Mouse (Mus musculus) hindbrain, embryonic 13.5 days (tissue): ENCODE results near the gene Vmac. TPM values are rescaled to one million over a fixed set of nuclear protein-coding genes. Genes with fewer than 3 reads are reported as not detected.

Experiments used
- ATAC-seq: fragments of 200-750 bp; cut with Nextera tagmentation; 2 replicates; pipeline ENCODE4 v1.8.0; 2017; ENCODE audit warnings: moderate TSS enrichment; ENCODE audit not compliant: low FRiP score
- H3K27ac ChIP-seq: fragments of 300-500 bp; sonication (generic); 2 replicates; pipeline ENCODE4 v1.5.1; 2015; ENCODE audit warnings: inconsistent platforms, mild to moderate bottlenecking, moderate library complexity
- H3K27me3 ChIP-seq: fragments of 300-500 bp; sonication (generic); 2 replicates; pipeline ENCODE4 v1.6.1; 2015; ENCODE audit warnings: mild to moderate bottlenecking, inconsistent platforms
- H3K36me3 ChIP-seq: fragments of 300-500 bp; sonication (generic); 2 replicates; pipeline ENCODE4 v1.6.1; 2015; ENCODE audit warnings: mild to moderate bottlenecking, inconsistent platforms
- H3K4me1 ChIP-seq: fragments of 300-500 bp; sonication (generic); replicated peaks from 2 replicates; pipeline ENCODE4 v1.6.1; 2015; ENCODE audit warnings: inconsistent platforms
- H3K4me2 ChIP-seq: fragments of 300-500 bp; sonication (generic); 2 replicates; pipeline ENCODE4 v1.6.1; 2015; ENCODE audit warnings: inconsistent platforms, mild to moderate bottlenecking, moderate library complexity
- H3K4me3 ChIP-seq: fragments of 300-500 bp; sonication (generic); 2 replicates; pipeline ENCODE4 v1.5.1; 2015; ENCODE audit warnings: mild to moderate bottlenecking, inconsistent platforms
- H3K9ac ChIP-seq: fragments of 300-500 bp; sonication (generic); 2 replicates; pipeline ENCODE4 v1.6.1; 2015; ENCODE audit warnings: mild to moderate bottlenecking, inconsistent platforms
- H3K9me3 ChIP-seq: fragments of 300-500 bp; sonication (generic); 2 replicates; pipeline ENCODE4 v1.6.1; 2016; ENCODE audit warnings: inconsistent platforms
- WGBS: fragments of 180-500 bp; shearing (Covaris S2); methylation state at CpG from one replicate; pipeline ENCODE4 v1.1.7; 2015; 5-methylcytosine and 5-hydroxymethylcytosine counted together
- polyA plus RNA-seq: library from polyadenylated mRNA; unstranded; fragments of >200 nt; fragmentation: Nextera tagmentation; extraction: Ambion mirVana; gene quantifications from 2 replicates; pipeline ENCODE4 v1.2.1, GENCODE M21; 2015

Gene Vmac
- polyA plus RNA-seq, 1 experiment from 2014 or later = 14.9 TPM

DNA sequence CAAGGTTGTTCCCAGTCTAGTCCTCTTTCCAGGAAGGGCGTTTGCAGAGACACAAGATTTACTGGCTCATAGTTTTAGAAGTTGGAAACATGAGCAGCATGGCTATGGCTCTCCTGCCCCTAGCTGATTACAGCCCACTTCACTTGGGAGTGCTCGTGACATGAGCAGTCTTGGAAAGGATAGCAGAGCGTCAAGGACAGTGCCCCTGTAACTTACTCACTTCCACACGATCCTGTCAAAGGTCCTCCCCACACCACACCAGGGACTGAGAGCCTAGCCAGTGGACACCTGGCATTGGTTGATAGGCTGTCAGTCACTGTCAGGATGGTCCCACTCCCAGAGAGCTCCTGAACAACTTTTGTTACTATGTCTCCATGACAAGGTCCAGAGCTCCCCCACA, 14.8 kb downstream of the Vmac start:
- H3K4me3 ChIP-seq = no peak overlapping the region
- no peak overlapping the region for H3K9ac ChIP-seq
- no peak overlapping the region for H3K4me2 ChIP-seq
- H3K36me3 ChIP-seq = peaks cover 98% of the 10 kb centered on the region
- no peak for ATAC-seq
- no peaks in the 10 kb centered on the region for H3K4me1 ChIP-seq
- H3K27me3 ChIP-seq = no peaks in the 10 kb centered on the region
- H3K27ac ChIP-seq = no peak overlapping the region
- no peaks in the 10 kb centered on the region for H3K9me3 ChIP-seq
- 91% methylated on average over 4 of the region's 4 CpGs for WGBS

DNA sequence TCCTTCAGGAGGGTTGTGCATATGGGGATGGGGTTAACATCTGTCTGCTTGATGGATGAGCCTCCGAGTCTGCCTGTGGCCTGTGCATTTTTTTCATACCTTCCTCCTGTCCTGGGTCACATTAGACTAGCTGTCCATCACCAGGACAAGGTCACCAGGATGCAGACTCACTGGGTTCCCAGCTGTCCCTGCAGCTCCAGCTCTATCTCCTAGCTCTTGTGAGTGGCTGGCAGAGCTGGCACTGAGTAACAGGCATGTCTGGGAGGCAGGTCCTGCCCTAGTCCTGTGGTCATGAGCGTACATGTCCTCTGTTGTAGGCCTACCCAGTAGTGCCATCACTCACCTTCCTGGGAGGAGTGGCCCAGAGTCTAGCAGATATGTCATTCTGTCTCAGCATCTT, 17.4 kb downstream of the Vmac start:
- H3K36me3 ChIP-seq = peaks cover 97% of the 10 kb centered on the region
- 0 out of 2 replicates have a peak overlapping the region, but pooled peaks have one; percentile 4 for H3K9ac ChIP-seq
- no peak for ATAC-seq
- no peak overlapping the region for H3K4me3 ChIP-seq
- H3K4me1 ChIP-seq = no peaks in the 10 kb centered on the region
- H3K9me3 ChIP-seq = no peaks in the 10 kb centered on the region
- 87% methylated on average over 2 of the region's 2 CpGs for WGBS
- no peaks in the 10 kb centered on the region for H3K27me3 ChIP-seq
- H3K4me2 ChIP-seq = no peak overlapping the region
- H3K27ac ChIP-seq = no peak overlapping the region

DNA sequence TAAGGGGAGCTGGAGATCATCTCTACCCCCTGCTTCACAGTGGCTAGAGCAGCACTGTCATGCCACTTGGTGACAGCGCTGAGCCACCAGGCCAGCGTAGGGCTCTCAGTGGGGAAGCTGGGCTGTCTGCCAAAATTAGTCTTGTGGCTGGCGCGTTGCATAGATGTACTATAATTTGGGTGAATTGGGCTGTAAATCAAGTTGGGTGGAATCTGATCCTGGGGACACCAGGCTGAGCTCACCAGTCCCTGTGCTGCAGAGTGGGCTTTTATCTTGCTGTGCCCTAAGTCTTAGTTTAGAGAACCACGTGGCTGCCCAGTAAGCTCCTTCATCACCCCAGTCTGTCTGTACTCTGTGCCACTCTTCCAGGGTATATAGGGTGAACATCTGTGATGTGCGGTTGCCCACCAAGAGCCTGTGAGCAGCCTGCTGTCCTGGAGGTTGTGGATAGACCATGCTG, 23.9 kb downstream of the Vmac start:
- Histone ChIP-seq H3K27ac (peak overlapping the region; percentile 46; the same call in 1 of the 2 replicates), H3K27me3 (no peaks in the 10 kb centered on the region), H3K4me2 (no peak overlapping the region), H3K9me3 (no peaks in the 10 kb centered on the region), H3K9ac (no peak overlapping the region; the same call in 1 of the 2 replicates), H3K36me3 (peaks cover 84% of the 10 kb centered on the region), H3K4me1 (peaks cover 33% of the 10 kb centered on the region), H3K4me3 (no peak overlapping the region)
- peak; percentile 43 for ATAC-seq
- 50% methylated on average over 6 of the region's 6 CpGs for WGBS

DNA sequence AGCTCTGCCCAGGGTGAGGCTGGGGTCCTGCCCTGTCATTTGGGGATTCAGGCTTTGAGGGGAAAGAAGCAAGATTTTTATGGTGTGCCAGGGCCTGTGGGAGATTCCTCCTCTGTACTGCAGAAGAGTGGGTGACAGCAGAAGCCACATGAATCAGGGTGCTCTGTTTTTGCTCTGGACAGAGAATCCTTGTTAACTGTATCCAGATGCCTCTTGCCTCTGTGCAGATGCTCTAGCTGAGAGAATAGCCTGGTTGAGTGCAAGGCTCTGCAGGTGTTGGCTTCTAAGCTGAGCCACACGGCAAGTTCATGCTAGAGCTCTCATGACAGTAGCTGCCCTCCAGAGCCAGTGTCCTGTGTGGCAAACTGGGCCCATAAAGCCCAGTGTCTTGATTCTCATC, 24.4 kb downstream of the Vmac start:
- H3K4me3 ChIP-seq = no peak overlapping the region
- no peaks in the 10 kb centered on the region for H3K9me3 ChIP-seq
- peaks cover 33% of the 10 kb centered on the region for H3K4me1 ChIP-seq
- 74% methylated on average over 1 of the region's 1 CpGs for WGBS
- peaks cover 84% of the 10 kb centered on the region for H3K36me3 ChIP-seq
- H3K4me2 ChIP-seq = no peak overlapping the region
- peak; percentile 2; the same call in 1 of the 2 replicates for ATAC-seq
- no peaks in the 10 kb centered on the region for H3K27me3 ChIP-seq
- peak overlapping the region; percentile 21; the same call in 1 of the 2 replicates for H3K27ac ChIP-seq
- H3K9ac ChIP-seq = peak overlapping the region; percentile 31

DNA sequence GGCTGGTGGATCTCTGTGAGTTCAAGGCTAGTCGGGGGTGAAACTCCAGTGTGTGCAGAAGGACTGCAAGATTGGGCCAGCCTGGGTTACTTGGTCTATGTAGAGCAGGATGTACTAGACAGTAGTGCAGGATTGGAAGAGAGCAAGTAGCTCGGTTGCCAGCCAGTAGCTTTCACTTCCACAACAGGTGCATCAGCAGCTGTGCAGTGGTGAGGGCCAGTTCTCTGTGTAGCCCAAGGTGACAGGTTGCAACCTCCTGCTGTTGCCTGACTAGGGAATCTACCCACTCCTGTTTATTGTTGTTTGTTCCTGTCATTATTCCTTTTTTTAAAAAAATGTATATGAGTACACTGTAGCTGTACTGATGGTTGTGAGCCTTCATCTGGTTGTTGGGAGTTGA, 29.1 kb downstream of the Vmac start:
- WGBS = 94% methylated on average over 2 of the region's 2 CpGs
- H3K36me3 ChIP-seq = peaks cover 79% of the 10 kb centered on the region

DNA sequence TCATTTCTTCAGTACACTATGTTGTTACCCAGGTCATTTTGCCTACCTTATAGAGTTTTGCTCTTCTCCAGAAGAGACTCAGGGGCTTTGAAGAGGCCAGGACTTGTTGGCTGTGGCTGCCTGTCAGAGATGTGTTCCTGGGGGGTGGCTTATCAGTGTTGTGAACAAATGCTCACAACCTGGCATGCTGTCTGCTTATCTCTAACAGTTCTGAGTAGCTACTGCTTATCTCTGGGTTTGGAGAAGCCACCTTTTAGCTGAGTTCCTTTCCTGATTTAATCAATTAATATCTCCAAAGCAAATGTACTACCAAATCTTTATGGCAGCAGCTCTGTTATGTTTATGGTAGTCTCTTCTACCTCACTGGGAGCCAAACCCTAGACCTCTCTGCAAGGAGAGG, 29.8 kb downstream of the Vmac start:
- Histone ChIP-seq H3K4me1 (peaks cover 33% of the 10 kb centered on the region), H3K27ac (no peak overlapping the region), H3K27me3 (no peaks in the 10 kb centered on the region), H3K4me2 (no peak overlapping the region), H3K9ac (no peak overlapping the region), H3K9me3 (no peaks in the 10 kb centered on the region), H3K36me3 (peaks cover 78% of the 10 kb centered on the region), H3K4me3 (no peak overlapping the region)
- ATAC-seq = no peak

More for the DNA sequence above, 29.1 kb downstream of the Vmac start:
- ATAC-seq = no peak
- peaks cover 34% of the 10 kb centered on the region for H3K4me1 ChIP-seq
- H3K27me3 ChIP-seq = no peaks in the 10 kb centered on the region
- no peak overlapping the region for H3K4me2 ChIP-seq
- H3K9me3 ChIP-seq = no peaks in the 10 kb centered on the region
- no peak overlapping the region for H3K27ac ChIP-seq
- H3K9ac ChIP-seq = no peak overlapping the region
- no peak overlapping the region for H3K4me3 ChIP-seq

DNA sequence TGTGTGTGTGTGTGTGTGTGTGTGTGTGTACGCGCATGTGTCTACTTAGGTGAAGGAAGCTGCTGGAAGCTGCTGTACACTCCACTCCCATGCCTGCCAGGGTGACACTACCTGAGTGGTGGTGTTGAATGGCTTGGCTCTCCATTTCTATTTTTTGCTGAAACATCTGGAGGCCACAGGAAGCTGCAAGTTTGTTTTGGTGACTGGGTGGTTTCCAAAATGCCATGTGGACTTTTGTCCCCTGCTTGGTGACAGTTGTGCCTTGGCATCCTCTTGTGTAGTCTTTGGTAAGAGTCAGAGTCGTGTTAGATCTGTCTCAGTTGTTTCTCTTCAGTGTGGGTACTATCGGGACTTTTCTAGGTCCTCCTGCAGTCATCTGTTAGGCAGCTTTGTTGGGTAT, 31.0 kb downstream of the Vmac start:
- Histone ChIP-seq H3K9ac (no peak overlapping the region), H3K4me3 (no peak overlapping the region), H3K4me2 (no peak overlapping the region), H3K4me1 (peaks cover 37% of the 10 kb centered on the region), H3K27me3 (no peaks in the 10 kb centered on the region), H3K36me3 (peaks cover 79% of the 10 kb centered on the region), H3K27ac (no peak overlapping the region), H3K9me3 (no peaks in the 10 kb centered on the region)
- no peak for ATAC-seq
- WGBS = 90% methylated on average over 4 of the region's 4 CpGs

DNA sequence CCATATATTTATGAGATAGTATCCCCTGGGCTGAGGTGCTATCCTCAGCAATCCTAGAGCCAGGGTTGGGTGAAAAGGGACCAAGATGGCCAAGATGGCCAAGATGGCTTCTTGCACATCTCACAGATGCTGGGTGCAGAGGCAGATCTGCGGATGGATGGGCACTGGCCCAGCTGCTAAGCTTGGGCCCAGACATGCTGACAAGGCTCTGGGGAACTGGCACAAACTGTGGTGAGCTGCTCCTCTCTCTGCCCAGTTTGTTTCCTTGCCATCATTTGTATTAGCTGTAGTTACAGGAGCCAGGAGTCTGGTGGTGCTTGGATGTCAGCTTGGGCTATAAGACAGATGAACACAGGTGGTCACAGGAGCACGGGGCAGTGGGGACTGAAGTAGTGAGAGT, 33.2 kb downstream of the Vmac start:
- H3K9ac ChIP-seq = no peak overlapping the region
- no peaks in the 10 kb centered on the region for H3K27me3 ChIP-seq
- no peak overlapping the region for H3K4me2 ChIP-seq
- peaks cover 77% of the 10 kb centered on the region for H3K36me3 ChIP-seq
- no peak overlapping the region for H3K27ac ChIP-seq
- no peaks in the 10 kb centered on the region for H3K9me3 ChIP-seq
- peaks cover 29% of the 10 kb centered on the region for H3K4me1 ChIP-seq
- H3K4me3 ChIP-seq = no peak overlapping the region
- 84% methylated on average over 2 of the region's 2 CpGs for WGBS
- ATAC-seq = no peak

DNA sequence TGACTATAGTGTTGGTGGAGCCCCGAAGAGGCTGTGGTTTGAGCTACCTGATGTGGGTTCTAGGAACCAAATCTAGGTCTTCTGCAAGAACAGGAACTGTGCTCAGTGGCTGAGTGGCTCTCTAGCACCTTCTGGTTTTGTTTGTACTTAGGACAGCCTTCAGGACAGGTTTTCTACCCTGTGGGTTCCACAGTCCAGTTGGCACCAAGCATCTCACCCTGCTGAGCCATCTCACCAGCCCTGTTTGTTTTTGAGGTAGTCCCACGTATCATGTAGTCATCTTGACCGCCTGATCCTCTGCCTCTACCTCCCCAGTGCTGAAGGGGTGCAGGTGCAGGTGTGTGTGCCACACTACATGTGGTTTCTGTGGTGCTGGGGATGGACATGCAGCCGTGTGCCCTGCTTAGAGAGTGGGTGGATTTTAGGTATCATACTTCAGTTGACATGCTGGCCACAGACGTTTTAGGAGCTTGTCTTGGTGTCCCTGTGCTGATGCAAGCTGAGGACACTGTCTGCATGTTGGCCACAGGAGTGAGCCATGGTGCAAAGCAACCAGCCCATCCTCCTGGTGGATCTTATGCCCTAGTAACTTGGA, 34.2 kb downstream of the Vmac start:
- Histone ChIP-seq H3K4me1 (peaks cover 29% of the 10 kb centered on the region), H3K4me3 (no peak overlapping the region), H3K9ac (peak overlapping the region; percentile 29; the same call in 1 of the 2 replicates), H3K4me2 (no peak overlapping the region), H3K36me3 (peaks cover 78% of the 10 kb centered on the region), H3K9me3 (no peaks in the 10 kb centered on the region), H3K27ac (no peak overlapping the region), H3K27me3 (no peaks in the 10 kb centered on the region)
- no peak for ATAC-seq
- WGBS = 89% methylated on average over 5 of the region's 5 CpGs

DNA sequence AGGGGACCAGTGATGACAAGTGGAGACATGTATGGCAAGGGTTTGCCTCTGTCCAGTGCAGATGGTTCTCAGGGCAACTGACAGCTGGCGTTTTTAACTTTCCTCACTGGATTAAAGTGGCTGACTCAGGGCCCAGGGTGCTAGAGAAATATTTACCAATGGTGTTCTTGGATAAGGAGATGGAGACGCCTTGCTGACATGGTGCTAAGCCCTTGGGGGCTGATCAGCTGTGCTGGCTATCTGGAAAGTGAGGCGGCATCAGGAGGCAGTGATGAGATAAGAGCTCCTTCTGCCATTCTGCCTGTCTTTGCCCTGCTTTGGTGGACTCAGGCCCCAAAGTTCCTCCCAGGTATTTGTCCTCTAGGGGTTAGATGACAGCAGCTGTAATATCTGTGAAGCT, 34.9 kb downstream of the Vmac start:
- peaks cover 75% of the 10 kb centered on the region for H3K36me3 ChIP-seq
- no peaks in the 10 kb centered on the region for H3K9me3 ChIP-seq
- no peak for ATAC-seq
- no peak overlapping the region for H3K4me3 ChIP-seq
- WGBS = 80% methylated on average over 3 of the region's 3 CpGs
- no peaks in the 10 kb centered on the region for H3K27me3 ChIP-seq
- 0 out of 2 replicates have a peak overlapping the region, but pooled peaks have one; percentile 26 for H3K9ac ChIP-seq
- H3K4me2 ChIP-seq = no peak overlapping the region
- H3K27ac ChIP-seq = no peak overlapping the region
- H3K4me1 ChIP-seq = peaks cover 29% of the 10 kb centered on the region

DNA sequence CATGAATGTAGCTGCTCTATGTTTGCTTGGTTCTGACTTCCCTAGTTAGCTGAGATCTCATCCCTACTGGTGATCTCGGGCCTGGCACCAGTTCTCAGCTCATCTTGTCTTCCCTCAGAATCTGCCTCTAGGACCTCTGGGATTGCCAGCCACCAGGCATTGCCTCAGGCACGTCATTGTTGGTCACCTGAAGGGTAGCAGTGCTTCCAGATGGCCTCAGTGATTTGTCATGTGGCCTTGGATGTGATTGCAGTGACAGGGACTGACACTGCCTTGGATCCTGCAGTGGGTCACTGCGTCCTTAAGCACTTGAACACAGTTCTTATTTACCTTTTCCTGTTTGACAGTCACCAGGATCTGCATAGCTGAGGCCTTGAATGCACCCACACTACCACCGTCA, 36.0 kb downstream of the Vmac start:
- peaks cover 74% of the 10 kb centered on the region for H3K36me3 ChIP-seq
- no peak for ATAC-seq
- H3K4me1 ChIP-seq = peaks cover 37% of the 10 kb centered on the region
- WGBS = 82% methylated on average over 4 of the region's 4 CpGs
- H3K9me3 ChIP-seq = no peaks in the 10 kb centered on the region
- H3K27me3 ChIP-seq = no peaks in the 10 kb centered on the region
- H3K4me2 ChIP-seq = no peak overlapping the region
- H3K27ac ChIP-seq = no peak overlapping the region
- H3K4me3 ChIP-seq = no peak overlapping the region
- H3K9ac ChIP-seq = no peak overlapping the region

DNA sequence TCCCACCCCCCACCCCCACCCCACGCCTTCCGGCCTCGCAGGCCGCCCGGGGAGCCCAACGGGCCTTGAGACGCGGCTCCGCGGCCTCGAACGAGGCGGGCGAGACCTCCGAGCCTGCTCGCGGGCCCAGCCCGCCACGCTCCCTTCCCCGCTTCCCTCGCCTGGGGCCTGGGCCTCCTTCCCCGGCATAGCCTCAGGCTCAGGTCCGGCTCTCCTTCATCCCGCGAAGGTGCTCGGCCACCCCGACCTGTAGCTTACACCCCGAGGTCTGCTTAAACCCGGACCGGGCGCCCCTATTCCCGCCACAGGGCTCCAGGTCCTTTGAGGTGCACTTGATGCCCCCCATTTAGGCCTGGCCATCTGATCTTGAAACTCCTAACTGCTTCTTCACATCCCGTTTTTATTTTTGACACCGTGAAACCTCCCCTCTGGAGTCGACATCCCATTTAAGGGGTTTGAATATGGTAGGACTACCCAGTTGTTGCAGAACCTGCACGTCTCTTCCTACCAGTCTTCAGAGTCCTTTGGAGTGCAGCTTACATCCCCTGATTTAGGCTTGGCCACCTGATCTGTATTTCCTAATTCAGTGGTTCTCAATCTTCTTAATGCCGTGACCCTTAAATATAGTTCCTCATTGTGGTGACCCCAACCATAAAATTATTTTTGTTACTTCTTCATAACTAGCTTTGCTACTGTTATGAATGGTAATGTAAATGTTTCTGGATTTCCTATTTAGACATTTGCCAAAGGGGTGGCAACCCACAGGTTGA, 44.0 kb downstream of the Vmac start:
- no peaks in the 10 kb centered on the region for H3K27me3 ChIP-seq
- ATAC-seq = no peak
- peaks cover 22% of the 10 kb centered on the region for H3K36me3 ChIP-seq
- H3K27ac ChIP-seq = peak overlapping the region; percentile 91
- peaks cover 40% of the 10 kb centered on the region for H3K4me1 ChIP-seq
- H3K4me3 ChIP-seq = peak overlapping the region; percentile 99
- peak overlapping the region; percentile 98 for H3K9ac ChIP-seq
- 2% methylated on average over 37 of the region's 37 CpGs for WGBS
- peak overlapping the region; percentile 82 for H3K4me2 ChIP-seq
- H3K9me3 ChIP-seq = no peaks in the 10 kb centered on the region
